Mouse (Mus musculus): ENCODE measurements around the gene Bicdl2. TPM values are rescaled to one million over a fixed set of nuclear protein-coding genes. Genes with fewer than 3 reads are reported as not detected.

Gene Bicdl2
- polyA plus RNA-seq (2014; fragmentation: Nextera tagmentation; extraction: Ambion mirVana), result 0.29 TPM in 1 of 2 replicates, not detected in the other

- WGBS, result 6% methylated on average over 27 of the region's 27 CpGs
- no peak within 1 kb of the TSS for H3K4me3 ChIP-seq (ENCODE audit: low read depth, low read length)
- no peak within 1 kb of the TSS for H3K9ac ChIP-seq (replicated peaks; ENCODE audit: low read depth, low read length)
- H3K27me3 ChIP-seq (ENCODE audit: control insufficient read depth, insufficient read depth, low read length), result peaks cover 14% of the 10 kb centered on the region
- H3K36me3 ChIP-seq (ENCODE audit: control insufficient read depth, insufficient read depth, low read length), result no peaks in the 10 kb centered on the region
- no peaks in the 10 kb centered on the region for H3K4me1 ChIP-seq (ENCODE audit: control insufficient read depth, insufficient read depth, low read length)
- no peak within 1 kb of the TSS for H3K27ac ChIP-seq (ENCODE audit: low read depth, low read length)
- no peaks in the 10 kb centered on the region for H3K9me3 ChIP-seq (ENCODE audit: control insufficient read depth, low read length)
- no peak for ATAC-seq (ENCODE audit: low read depth)
- no peak within 1 kb of the TSS for H3K4me2 ChIP-seq (ENCODE audit: low read depth, low read length)
Observed at GRCm38 (mm10) chr17:23660117-23660875, at the start of gene Bicdl2. TSS of gene Bicdl2 (plus strand) at chr17:23660506.

DNA sequence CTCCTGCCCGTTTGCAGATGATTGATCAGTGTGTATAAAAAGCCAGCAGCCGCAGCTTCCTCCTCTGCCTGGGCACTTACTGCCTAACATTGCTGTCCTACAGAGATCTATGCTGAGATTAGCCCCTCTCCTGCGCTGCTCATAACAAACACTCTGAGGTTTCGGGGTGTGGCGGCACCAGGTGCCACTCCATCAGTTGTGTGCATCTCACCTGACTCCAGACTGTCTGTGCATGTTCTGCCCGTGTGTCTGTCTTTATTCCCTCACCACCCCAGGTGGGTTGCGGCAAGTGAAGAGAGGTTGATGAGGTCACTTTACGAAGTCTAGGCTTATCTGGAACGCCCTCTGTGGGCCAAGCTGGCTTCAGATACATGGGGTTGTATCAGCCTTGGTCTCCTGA is 43.2 kb upstream of the Bicdl2 start:
- Histone ChIP-seq H3K4me1 (ENCODE audit: control insufficient read depth, insufficient read depth, low read length) (no peaks in the 10 kb centered on the region), H3K4me3 (ENCODE audit: low read depth, low read length) (no peak overlapping the region), H3K36me3 (ENCODE audit: control insufficient read depth, insufficient read depth, low read length) (no peaks in the 10 kb centered on the region), H3K4me2 (ENCODE audit: low read depth, low read length) (no peak overlapping the region), H3K27me3 (ENCODE audit: control insufficient read depth, insufficient read depth, low read length) (no peaks in the 10 kb centered on the region), H3K9ac (replicated peaks; ENCODE audit: low read depth, low read length) (no peak overlapping the region), H3K27ac (ENCODE audit: low read depth, low read length) (no peak overlapping the region), H3K9me3 (ENCODE audit: control insufficient read depth, low read length) (no peaks in the 10 kb centered on the region)
- 63% methylated on average over 9 of the region's 9 CpGs for WGBS
- ATAC-seq (ENCODE audit: low read depth), result no peak

DNA sequence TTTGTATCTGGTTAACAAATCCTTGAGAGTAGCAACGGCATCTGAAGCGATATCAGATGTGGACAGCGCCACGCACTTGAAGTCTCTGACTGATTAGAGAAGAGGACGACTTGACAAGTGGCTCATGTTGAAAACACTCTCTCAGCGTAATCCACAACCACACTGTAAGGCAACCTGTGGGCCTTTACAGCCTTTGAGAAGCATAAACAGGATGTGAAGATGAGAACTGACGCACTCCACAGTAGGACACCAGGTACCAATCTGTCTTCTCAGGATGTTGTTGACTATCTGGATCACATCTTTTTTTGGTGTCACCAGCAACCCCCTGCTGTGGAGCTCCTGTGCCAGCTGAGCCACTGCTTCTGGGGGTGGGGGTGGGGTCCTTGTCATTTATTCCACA is 40.0 kb upstream of the Bicdl2 start:
- no peak overlapping the region for H3K9ac ChIP-seq (replicated peaks; ENCODE audit: low read depth, low read length)
- H3K36me3 ChIP-seq (ENCODE audit: control insufficient read depth, insufficient read depth, low read length), result no peaks in the 10 kb centered on the region
- H3K4me1 ChIP-seq (ENCODE audit: control insufficient read depth, insufficient read depth, low read length), result no peaks in the 10 kb centered on the region
- no peak for ATAC-seq (ENCODE audit: low read depth)
- no peak overlapping the region for H3K27ac ChIP-seq (ENCODE audit: low read depth, low read length)
- no peak overlapping the region for H3K4me2 ChIP-seq (ENCODE audit: low read depth, low read length)
- H3K9me3 ChIP-seq (ENCODE audit: control insufficient read depth, low read length), result no peaks in the 10 kb centered on the region
- H3K4me3 ChIP-seq (ENCODE audit: low read depth, low read length), result no peak overlapping the region
- WGBS, result 86% methylated on average over 7 of the region's 7 CpGs
- H3K27me3 ChIP-seq (ENCODE audit: control insufficient read depth, insufficient read depth, low read length), result no peaks in the 10 kb centered on the region

GRCm38 (mm10) chr17:23627813-23628212 is 32.5 kb upstream of the Bicdl2 start:
- no peaks in the 10 kb centered on the region for H3K9me3 ChIP-seq (ENCODE audit: control insufficient read depth, low read length)
- H3K4me1 ChIP-seq (ENCODE audit: control insufficient read depth, insufficient read depth, low read length), result 0 out of 2 replicates have a peak, but pooled peaks cover 2% of the 10 kb centered on the region
- no peak overlapping the region for H3K4me3 ChIP-seq (ENCODE audit: low read depth, low read length)
- H3K4me2 ChIP-seq (ENCODE audit: low read depth, low read length), result no peak overlapping the region
- H3K9ac ChIP-seq (replicated peaks; ENCODE audit: low read depth, low read length), result no peak overlapping the region
- WGBS, result 37% methylated on average over 7 of the region's 7 CpGs
- H3K36me3 ChIP-seq (ENCODE audit: control insufficient read depth, insufficient read depth, low read length), result no peaks in the 10 kb centered on the region
- no peak overlapping the region for H3K27ac ChIP-seq (ENCODE audit: low read depth, low read length)
- no peaks in the 10 kb centered on the region for H3K27me3 ChIP-seq (ENCODE audit: control insufficient read depth, insufficient read depth, low read length)
- no peak for ATAC-seq (ENCODE audit: low read depth)

DNA sequence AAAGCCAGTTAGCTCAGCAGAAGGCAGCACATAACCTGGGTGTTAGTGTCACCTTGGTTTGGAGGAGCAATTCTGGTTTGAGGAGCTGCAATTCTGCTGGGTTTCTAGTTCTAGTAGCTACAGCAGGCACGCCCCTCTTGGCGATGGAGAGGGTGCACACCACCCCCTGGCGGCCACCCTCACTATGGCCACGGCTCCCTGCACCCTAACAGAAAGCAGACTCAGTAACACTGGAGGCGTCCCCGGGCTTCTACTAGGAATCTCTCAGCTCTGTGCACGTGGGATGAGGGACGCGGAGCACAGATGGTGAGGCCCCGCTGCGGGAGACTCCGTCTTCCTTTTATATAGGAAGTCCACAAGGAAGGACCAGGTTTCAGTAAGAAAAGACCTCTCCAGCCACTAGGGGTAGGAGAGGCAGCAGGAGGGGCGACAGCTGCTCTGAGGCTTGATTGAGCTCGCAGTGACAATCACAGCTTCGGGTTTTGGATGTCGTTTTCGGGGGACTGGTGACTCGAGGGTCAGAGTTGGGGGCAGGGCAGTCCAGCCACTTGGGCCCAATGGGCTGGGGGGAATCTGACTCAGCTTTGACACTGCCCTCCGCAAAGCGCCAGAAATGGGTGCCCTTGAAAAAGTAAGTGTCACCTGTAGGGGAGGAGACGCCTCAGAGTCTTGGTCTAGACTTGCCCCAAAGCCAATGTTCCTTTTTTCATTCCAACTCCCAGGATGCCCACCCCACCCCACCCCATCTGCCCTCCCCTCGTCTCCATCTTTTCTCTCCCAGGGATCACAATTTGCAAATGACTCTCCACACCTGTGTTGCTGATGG is 29.9 kb upstream of the Bicdl2 start:
- ATAC-seq (ENCODE audit: low read depth), result peak; percentile 83
- H3K27ac ChIP-seq (ENCODE audit: low read depth, low read length), result no peak overlapping the region
- no peaks in the 10 kb centered on the region for H3K27me3 ChIP-seq (ENCODE audit: control insufficient read depth, insufficient read depth, low read length)
- H3K9me3 ChIP-seq (ENCODE audit: control insufficient read depth, low read length), result no peaks in the 10 kb centered on the region
- H3K4me3 ChIP-seq (ENCODE audit: low read depth, low read length), result no peak overlapping the region
- WGBS, result 19% methylated on average over 22 of the region's 22 CpGs
- 0 out of 2 replicates have a peak overlapping the region, but pooled peaks have one; percentile 11 for H3K9ac ChIP-seq (replicated peaks; ENCODE audit: low read depth, low read length)
- peak overlapping the region; percentile 14; the same call in 1 of the 2 replicates for H3K4me2 ChIP-seq (ENCODE audit: low read depth, low read length)
- H3K36me3 ChIP-seq (ENCODE audit: control insufficient read depth, insufficient read depth, low read length), result no peaks in the 10 kb centered on the region
- 0 out of 2 replicates have a peak, but pooled peaks cover 2% of the 10 kb centered on the region for H3K4me1 ChIP-seq (ENCODE audit: control insufficient read depth, insufficient read depth, low read length)

DNA sequence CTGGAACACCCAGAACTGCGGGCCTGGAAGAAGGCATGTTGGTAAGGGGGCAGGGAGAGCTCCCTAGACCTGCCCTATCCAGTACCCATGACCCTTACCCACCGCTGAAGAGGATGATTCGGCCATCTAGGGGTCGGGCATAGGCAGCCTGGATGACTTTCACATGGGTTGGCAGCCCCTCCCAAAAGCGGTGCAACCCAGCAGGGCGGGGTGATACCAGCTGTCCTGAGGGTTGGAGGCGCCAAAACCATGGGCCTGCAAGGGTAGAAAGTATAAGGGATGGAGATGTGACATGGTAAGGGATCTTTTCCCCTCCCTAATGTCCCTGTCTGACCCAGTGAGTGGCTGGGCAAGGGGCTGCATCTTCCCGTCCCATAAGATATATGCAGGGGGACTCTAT is 29.1 kb upstream of the Bicdl2 start:
- Histone ChIP-seq H3K4me2 (ENCODE audit: low read depth, low read length) (no peak overlapping the region), H3K4me3 (ENCODE audit: low read depth, low read length) (no peak overlapping the region), H3K27me3 (ENCODE audit: control insufficient read depth, insufficient read depth, low read length) (no peaks in the 10 kb centered on the region), H3K36me3 (ENCODE audit: control insufficient read depth, insufficient read depth, low read length) (no peaks in the 10 kb centered on the region), H3K27ac (ENCODE audit: low read depth, low read length) (no peak overlapping the region), H3K9ac (replicated peaks; ENCODE audit: low read depth, low read length) (no peak overlapping the region), H3K9me3 (ENCODE audit: control insufficient read depth, low read length) (no peaks in the 10 kb centered on the region), H3K4me1 (ENCODE audit: control insufficient read depth, insufficient read depth, low read length) (0 out of 2 replicates have a peak, but pooled peaks cover 2% of the 10 kb centered on the region)
- 90% methylated on average over 8 of the region's 8 CpGs for WGBS
- no peak for ATAC-seq (ENCODE audit: low read depth)

DNA sequence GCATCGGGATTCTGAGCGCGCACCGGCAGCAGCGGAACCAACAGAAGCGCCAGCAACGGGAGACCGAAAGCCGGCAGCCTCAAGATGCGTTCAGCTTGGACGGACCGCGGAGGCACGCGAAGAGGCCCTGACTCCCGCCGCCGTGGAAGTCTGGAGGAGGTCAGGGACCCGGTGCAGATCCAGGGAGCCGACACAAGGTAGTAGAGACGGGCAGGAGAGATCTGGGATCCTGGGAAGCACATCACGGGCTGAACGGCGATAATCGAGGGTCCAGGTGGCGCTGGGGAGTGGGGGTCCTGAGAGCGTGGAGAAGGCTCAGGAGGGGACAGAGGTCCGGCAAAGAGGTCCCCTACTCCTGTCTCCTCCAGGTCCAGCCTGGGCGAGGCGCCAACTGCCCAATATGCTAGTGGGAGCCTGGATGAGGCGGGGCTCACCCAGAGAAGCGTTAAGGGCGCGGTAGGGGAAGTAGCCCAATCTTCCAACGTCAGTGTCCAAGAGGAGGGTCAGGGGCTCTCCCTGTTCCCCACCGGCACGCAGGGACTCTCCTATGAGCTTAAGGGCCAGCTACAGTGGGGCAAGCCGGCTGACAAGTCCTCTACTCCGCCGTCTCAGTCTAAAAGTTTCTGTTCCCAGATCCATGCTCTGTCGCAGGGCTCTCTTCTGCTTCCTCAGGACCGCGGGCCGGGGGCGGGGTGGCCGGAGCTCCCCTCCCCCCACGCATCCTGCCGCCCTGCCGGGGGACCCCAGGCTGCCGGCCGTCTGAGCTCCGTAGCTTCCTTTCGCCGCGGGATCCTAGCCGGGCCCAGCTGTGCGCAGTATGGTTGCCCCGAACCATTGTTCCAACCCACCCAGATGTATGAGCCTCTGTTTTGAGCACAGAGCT is 15.5 kb upstream of the Bicdl2 start, which contains the start of gene Mmp25:
TSS of gene Mmp25 (minus strand) at position 665 of the 883 bp plus-strand sequence.
- Histone ChIP-seq H3K4me3 (ENCODE audit: low read depth, low read length) (peak within 1 kb of the TSS; percentile 32), H3K4me2 (ENCODE audit: low read depth, low read length) (peak within 1 kb of the TSS; percentile 70), H3K9ac (replicated peaks; ENCODE audit: low read depth, low read length) (peak within 1 kb of the TSS; percentile 28), H3K36me3 (ENCODE audit: control insufficient read depth, insufficient read depth, low read length) (no peaks in the 10 kb centered on the region), H3K4me1 (ENCODE audit: control insufficient read depth, insufficient read depth, low read length) (peaks cover 8% of the 10 kb centered on the region), H3K9me3 (ENCODE audit: control insufficient read depth, low read length) (no peaks in the 10 kb centered on the region), H3K27me3 (ENCODE audit: control insufficient read depth, insufficient read depth, low read length) (peaks cover 15% of the 10 kb centered on the region), H3K27ac (ENCODE audit: low read depth, low read length) (no peak within 1 kb of the TSS)
- under 1% methylated on average over 58 of the region's 58 CpGs for WGBS
- peak; percentile 28; the same call in 1 of the 2 replicates for ATAC-seq (ENCODE audit: low read depth)

GRCm38 (mm10) chr17:23645894-23646293 is 14.4 kb upstream of the Bicdl2 start:
- Histone ChIP-seq H3K4me2 (ENCODE audit: low read depth, low read length) (no peak overlapping the region), H3K4me3 (ENCODE audit: low read depth, low read length) (no peak overlapping the region), H3K9me3 (ENCODE audit: control insufficient read depth, low read length) (no peaks in the 10 kb centered on the region), H3K27ac (ENCODE audit: low read depth, low read length) (no peak overlapping the region), H3K9ac (replicated peaks; ENCODE audit: low read depth, low read length) (no peak overlapping the region), H3K27me3 (ENCODE audit: control insufficient read depth, insufficient read depth, low read length) (peaks cover 15% of the 10 kb centered on the region), H3K4me1 (ENCODE audit: control insufficient read depth, insufficient read depth, low read length) (peaks cover 8% of the 10 kb centered on the region), H3K36me3 (ENCODE audit: control insufficient read depth, insufficient read depth, low read length) (no peaks in the 10 kb centered on the region)
- no peak for ATAC-seq (ENCODE audit: low read depth)
- WGBS, result 34% methylated on average over 10 of the region's 10 CpGs

Measured in neural tube, embryonic 14.5 days (tissue).